Mouse (Mus musculus): ENCODE measurements at regions not wholly inside any gene's neighbourhood (a gene's known extent, or its start where the extent isn't known, plus 50 kb on each side); places are given as distances from the start of the nearest gene placed in this dataset.

DNA sequence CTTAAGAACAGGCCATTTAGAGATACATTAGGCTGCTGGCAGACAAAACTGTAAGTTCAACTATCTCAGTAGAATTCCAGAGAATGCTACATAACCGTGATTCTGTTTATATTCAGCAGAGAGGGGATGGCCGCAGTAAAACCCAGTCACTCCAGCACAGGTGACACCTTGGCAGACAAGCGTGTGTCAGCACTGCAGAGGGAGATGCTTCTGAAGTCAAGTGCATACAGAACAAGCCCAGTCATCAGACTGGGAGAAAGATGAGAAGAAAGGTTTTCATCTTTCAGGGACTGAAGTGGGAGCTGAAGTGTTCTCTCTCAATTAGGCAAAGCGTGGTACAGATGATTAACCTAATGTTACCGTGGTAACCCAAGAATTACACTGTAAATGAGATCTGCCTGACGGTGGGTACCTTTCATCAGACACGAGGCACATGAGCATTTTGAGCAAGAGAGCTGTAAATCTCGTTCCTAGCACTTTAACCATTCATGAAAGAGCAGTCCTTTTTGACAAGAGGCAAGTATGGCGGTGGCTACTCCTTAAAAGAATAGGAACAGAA, 130.3 kb downstream of the Barhl2 start:
- Histone ChIP-seq H3K27ac (ENCODE audit: insufficient read depth, low read depth, low read length) (no peak overlapping the region), H3K4me3 (ENCODE audit: insufficient read depth, low read depth, low read length) (no peak overlapping the region)

DNA sequence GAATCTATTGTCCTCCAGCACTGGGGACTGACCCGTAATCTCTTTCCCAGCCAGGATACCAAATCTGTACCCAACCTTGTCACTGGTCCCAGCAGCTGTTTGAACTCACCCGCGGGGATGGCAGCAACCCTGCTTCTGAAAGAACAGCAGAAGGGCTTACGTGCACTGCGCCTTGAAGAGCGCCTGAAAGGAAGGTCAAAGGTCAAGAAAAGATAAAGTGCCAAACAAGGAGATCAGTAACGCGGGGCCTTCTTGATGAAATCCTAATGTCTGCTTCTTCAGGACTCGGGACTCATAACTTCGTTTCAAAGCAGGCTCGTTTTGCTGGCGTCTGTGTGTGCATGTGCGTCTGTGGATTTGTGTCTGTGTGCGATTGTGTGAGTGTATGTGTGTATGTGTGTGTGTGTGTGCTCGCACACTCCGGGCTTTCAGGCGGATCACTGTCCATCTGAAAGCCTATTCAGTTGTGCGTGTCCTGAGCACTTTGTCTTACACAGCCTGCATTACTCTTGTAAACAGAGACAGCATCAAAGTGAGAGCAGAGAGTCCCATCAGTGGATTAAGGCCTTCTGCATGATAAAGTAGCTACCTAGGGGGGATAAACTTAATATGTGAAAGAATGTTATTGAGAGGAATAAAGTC, 135.3 kb downstream of the Barhl2 start:
- Histone ChIP-seq H3K4me3 (ENCODE audit: insufficient read depth, low read depth, low read length) (no peak overlapping the region), H3K4me1 (ENCODE audit: control insufficient read depth, insufficient read depth, low read length) (no peaks in the 10 kb centered on the region), H3K27ac (ENCODE audit: insufficient read depth, low read depth, low read length) (no peak overlapping the region)
- 71% methylated on average over 18 of the region's 18 CpGs for WGBS
- TF ChIP-seq POLR2A (IDR thresholded peaks at IDR 0.05; ENCODE audit: insufficient read depth, low read depth, low read length) (no peak), CTCF (IDR thresholded peaks at IDR 0.05; ENCODE audit: insufficient read depth, low read depth, low read length) (no peak)

More for the DNA sequence above, 130.3 kb downstream of the Barhl2 start:
- no peak for TF ChIP-seq POLR2A (IDR thresholded peaks at IDR 0.05; ENCODE audit: insufficient read depth, low read depth, low read length)
- no peak for TF ChIP-seq CTCF (IDR thresholded peaks at IDR 0.05; ENCODE audit: insufficient read depth, low read depth, low read length)
- 64% methylated on average over 9 of the region's 9 CpGs for WGBS
- no peaks in the 10 kb centered on the region for H3K4me1 ChIP-seq (ENCODE audit: control insufficient read depth, insufficient read depth, low read length)

DNA sequence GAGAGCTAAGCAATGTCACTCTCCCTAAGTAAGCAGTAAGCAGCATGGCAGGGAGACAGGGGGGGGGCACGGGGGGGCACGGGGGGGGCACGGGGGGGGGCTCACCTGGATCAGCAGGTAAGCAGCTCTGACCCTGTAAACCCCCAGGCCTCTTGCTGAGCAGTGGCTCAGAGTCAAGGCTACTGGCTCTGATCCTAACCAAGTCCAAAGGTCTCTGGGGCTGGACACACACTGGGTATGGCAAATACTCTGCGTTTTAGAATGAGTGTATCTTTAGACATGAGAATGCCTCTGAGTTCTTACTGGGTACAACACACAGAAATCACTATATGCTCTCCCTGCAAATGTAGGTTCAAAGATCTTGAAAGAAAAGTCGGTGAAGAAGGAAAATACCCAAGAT, 136.5 kb downstream of the Barhl2 start:
- H3K4me3 ChIP-seq (ENCODE audit: insufficient read depth, low read depth, low read length) = no peak overlapping the region
- H3K27ac ChIP-seq (ENCODE audit: insufficient read depth, low read depth, low read length) = no peak overlapping the region
- no peak for TF ChIP-seq CTCF (IDR thresholded peaks at IDR 0.05; ENCODE audit: insufficient read depth, low read depth, low read length)
- TF ChIP-seq POLR2A (IDR thresholded peaks at IDR 0.05; ENCODE audit: insufficient read depth, low read depth, low read length) = no peak
- WGBS = 40% methylated on average over 5 of the region's 5 CpGs
- no peaks in the 10 kb centered on the region for H3K4me1 ChIP-seq (ENCODE audit: control insufficient read depth, insufficient read depth, low read length)

GRCm38 (mm10) chr5:106321023-106321422, 136.9 kb downstream of the Barhl2 start:
- Histone ChIP-seq H3K27ac (ENCODE audit: insufficient read depth, low read depth, low read length) (no peak overlapping the region), H3K4me1 (ENCODE audit: control insufficient read depth, insufficient read depth, low read length) (no peaks in the 10 kb centered on the region), H3K4me3 (ENCODE audit: insufficient read depth, low read depth, low read length) (no peak overlapping the region)
- TF ChIP-seq CTCF (IDR thresholded peaks at IDR 0.05; ENCODE audit: insufficient read depth, low read depth, low read length) = no peak
- no peak for TF ChIP-seq POLR2A (IDR thresholded peaks at IDR 0.05; ENCODE audit: insufficient read depth, low read depth, low read length)
- WGBS = 65% methylated on average over 3 of the region's 3 CpGs

- WGBS = 62% methylated on average over 6 of the region's 6 CpGs
- TF ChIP-seq POLR2A (IDR thresholded peaks at IDR 0.05; ENCODE audit: insufficient read depth, low read depth, low read length) (no peak), CTCF (IDR thresholded peaks at IDR 0.05; ENCODE audit: insufficient read depth, low read depth, low read length) (no peak)
- Histone ChIP-seq H3K27ac (ENCODE audit: insufficient read depth, low read depth, low read length) (no peak overlapping the region), H3K4me1 (ENCODE audit: control insufficient read depth, insufficient read depth, low read length) (no peaks in the 10 kb centered on the region), H3K4me3 (ENCODE audit: insufficient read depth, low read depth, low read length) (no peak overlapping the region)
Observed at GRCm38 (mm10) chr5:106320039-106320438, 137.9 kb downstream of the Barhl2 start.

- no peak overlapping the region for H3K27ac ChIP-seq (ENCODE audit: insufficient read depth, low read depth, low read length)
- TF ChIP-seq CTCF (IDR thresholded peaks at IDR 0.05; ENCODE audit: insufficient read depth, low read depth, low read length) (no peak), POLR2A (IDR thresholded peaks at IDR 0.05; ENCODE audit: insufficient read depth, low read depth, low read length) (no peak)
- H3K4me3 ChIP-seq (ENCODE audit: insufficient read depth, low read depth, low read length) = no peak overlapping the region
- WGBS = 84% methylated on average over 6 of the region's 6 CpGs
- no peaks in the 10 kb centered on the region for H3K4me1 ChIP-seq (ENCODE audit: control insufficient read depth, insufficient read depth, low read length)
Observed at GRCm38 (mm10) chr5:106318246-106318645, 139.7 kb downstream of the Barhl2 start.

DNA sequence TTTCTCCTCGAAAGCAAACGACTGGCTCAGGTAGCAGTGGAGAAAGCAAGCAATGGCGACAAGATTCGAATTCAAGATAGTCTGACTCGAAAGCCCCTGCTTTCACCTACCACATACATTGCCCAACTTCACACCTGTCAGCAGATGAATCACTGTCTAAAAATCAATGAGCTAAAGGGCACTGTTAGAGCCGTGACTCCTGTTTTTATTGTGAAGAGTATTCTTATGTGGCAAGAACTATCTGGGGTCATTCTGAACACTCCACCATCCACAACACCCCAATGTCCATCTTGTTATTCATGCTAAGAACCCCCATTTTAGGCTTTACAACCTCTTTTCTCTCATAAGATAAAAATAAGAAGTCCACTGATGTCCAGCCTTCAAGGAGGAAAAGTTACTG, 144.1 kb downstream of the Barhl2 start:
- 90% methylated on average over 6 of the region's 6 CpGs for WGBS

GRCm38 (mm10) chr5:106301372-106301771, 156.6 kb downstream of the Barhl2 start:
- TF ChIP-seq POLR2A (IDR thresholded peaks at IDR 0.05; ENCODE audit: insufficient read depth, low read depth, low read length) (no peak), CTCF (IDR thresholded peaks at IDR 0.05; ENCODE audit: insufficient read depth, low read depth, low read length) (no peak)
- H3K4me1 ChIP-seq (ENCODE audit: control insufficient read depth, insufficient read depth, low read length) = peaks cover 2% of the 10 kb centered on the region; the same call in 1 of the 2 replicates
- no peak overlapping the region for H3K27ac ChIP-seq (ENCODE audit: insufficient read depth, low read depth, low read length)
- WGBS = 65% methylated on average over 4 of the region's 4 CpGs
- no peak overlapping the region for H3K4me3 ChIP-seq (ENCODE audit: insufficient read depth, low read depth, low read length)

More for the DNA sequence above, 144.1 kb downstream of the Barhl2 start:
- Histone ChIP-seq H3K4me3 (ENCODE audit: insufficient read depth, low read depth, low read length) (no peak overlapping the region), H3K27ac (ENCODE audit: insufficient read depth, low read depth, low read length) (no peak overlapping the region), H3K4me1 (ENCODE audit: control insufficient read depth, insufficient read depth, low read length) (no peaks in the 10 kb centered on the region)
- TF ChIP-seq CTCF (IDR thresholded peaks at IDR 0.05; ENCODE audit: insufficient read depth, low read depth, low read length) = no peak
- TF ChIP-seq POLR2A (IDR thresholded peaks at IDR 0.05; ENCODE audit: insufficient read depth, low read depth, low read length) = no peak

DNA sequence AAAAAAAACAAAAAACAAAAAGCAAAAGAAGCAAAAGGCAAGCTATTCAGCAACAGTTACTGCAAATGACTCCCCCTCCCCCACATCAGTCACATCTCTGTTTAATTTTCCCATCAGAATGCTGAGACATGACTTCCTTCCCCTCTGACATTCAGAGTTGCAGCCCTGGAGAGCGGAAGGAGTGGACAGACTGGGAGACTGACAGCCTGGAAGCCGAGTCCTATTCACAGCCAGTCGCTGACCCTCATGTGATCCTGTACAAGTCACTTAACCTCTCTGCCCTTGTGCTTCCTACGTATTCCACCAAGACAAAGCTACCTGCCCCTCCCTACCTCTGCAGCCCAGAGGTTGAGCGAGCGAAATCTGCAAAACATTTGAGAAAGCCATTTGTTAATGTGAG, 161.2 kb downstream of the Barhl2 start:
- WGBS = 60% methylated on average over 6 of the region's 6 CpGs
- no peak overlapping the region for H3K4me3 ChIP-seq (ENCODE audit: insufficient read depth, low read depth, low read length)
- no peak for TF ChIP-seq POLR2A (IDR thresholded peaks at IDR 0.05; ENCODE audit: insufficient read depth, low read depth, low read length)
- TF ChIP-seq CTCF (IDR thresholded peaks at IDR 0.05; ENCODE audit: insufficient read depth, low read depth, low read length) = no peak
- H3K4me1 ChIP-seq (ENCODE audit: control insufficient read depth, insufficient read depth, low read length) = peaks cover 2% of the 10 kb centered on the region; the same call in 1 of the 2 replicates
- no peak overlapping the region for H3K27ac ChIP-seq (ENCODE audit: insufficient read depth, low read depth, low read length)
